Mouse (Mus musculus) liver, embryonic 12.5 days (tissue): ENCODE data around the gene D330020A13Rik. TPM values are rescaled to one million over a fixed set of nuclear protein-coding genes. Genes with fewer than 3 reads are reported as not detected.
A peak's percentile ranks its signal among the peaks of the same experiment; 100 is the strongest.

ENCODE experiments used
- ATAC-seq: fragments of 200-750 bp; cut with Nextera tagmentation; 2 replicates; pipeline ENCODE4 v1.8.0; 2017; ENCODE audit warnings: moderate number of reproducible peaks, mild to moderate bottlenecking, moderate library complexity
- H3K27ac ChIP-seq: fragments of 300-500 bp; sonication (generic); 2 replicates; pipeline ENCODE4 v1.5.1; 2016; ENCODE audit warnings: mild to moderate bottlenecking
- H3K27me3 ChIP-seq: fragments of 300-500 bp; sonication (generic); replicated peaks from 2 replicates; pipeline ENCODE4 v1.6.1; 2016; ENCODE audit warnings: mild to moderate bottlenecking, moderate library complexity
- H3K36me3 ChIP-seq: fragments of 300-500 bp; sonication (generic); 2 replicates; pipeline ENCODE4 v1.6.1; 2016; ENCODE audit warnings: mild to moderate bottlenecking, moderate library complexity
- H3K4me1 ChIP-seq: fragments of 300-500 bp; sonication (generic); 2 replicates; pipeline ENCODE4 v1.6.1; 2016
- H3K4me2 ChIP-seq: fragments of 300-500 bp; sonication (generic); 2 replicates; pipeline ENCODE4 v1.6.1; 2016; ENCODE audit warnings: mild to moderate bottlenecking, moderate library complexity
- H3K4me3 ChIP-seq: fragments of 300-500 bp; sonication (generic); 2 replicates; pipeline ENCODE4 v1.5.1; 2016; ENCODE audit warnings: mild to moderate bottlenecking, moderate library complexity
- H3K9ac ChIP-seq: fragments of 300-500 bp; sonication (generic); 2 replicates; pipeline ENCODE4 v1.6.1; 2016; ENCODE audit warnings: mild to moderate bottlenecking, moderate library complexity
- H3K9me3 ChIP-seq: fragments of 300-500 bp; sonication (generic); replicated peaks from 2 replicates; pipeline ENCODE4 v1.6.1; 2016; ENCODE audit warnings: mild to moderate bottlenecking, moderate library complexity
- WGBS: fragments of 180-500 bp; shearing (Covaris S2); methylation state at CpG from one replicate; pipeline ENCODE4 v1.1.7; 2016; ENCODE audit not compliant: insufficient replicate concordance; 5-methylcytosine and 5-hydroxymethylcytosine counted together
- polyA plus RNA-seq: library from polyadenylated mRNA; unstranded; fragments of >200 nt; fragmentation: Nextera tagmentation; extraction: Ambion mirVana; gene quantifications from 2 replicates; pipeline ENCODE4 v1.2.1, GENCODE M21; 2016

The D330020A13Rik gene
- polyA plus RNA-seq: not detected in 2 replicates

- Histone ChIP-seq H3K27ac (no peak within 1 kb of the TSS), H3K9me3 (no peaks in the 10 kb centered on the region), H3K27me3 (peaks cover 73% of the 10 kb centered on the region), H3K9ac (no peak within 1 kb of the TSS), H3K4me2 (peak within 1 kb of the TSS; percentile 75), H3K36me3 (no peaks in the 10 kb centered on the region), H3K4me3 (peak within 1 kb of the TSS; percentile 49), H3K4me1 (peaks cover 13% of the 10 kb centered on the region)
- WGBS: under 1% methylated on average over 79 of the region's 79 CpGs
- peak; percentile 49 for ATAC-seq
Observed at GRCm38 (mm10) chr6:120294056-120294784, at the start of gene D330020A13Rik, which contains the start of gene B4galnt3. Gene D330020A13Rik (plus strand): TSS chr6:120294364. Gene B4galnt3 (minus strand): TSS chr6:120294559.

- Histone ChIP-seq H3K4me1 (no peaks in the 10 kb centered on the region), H3K4me3 (no peak overlapping the region), H3K36me3 (no peaks in the 10 kb centered on the region), H3K27ac (no peak overlapping the region), H3K4me2 (no peak overlapping the region), H3K9me3 (no peaks in the 10 kb centered on the region), H3K27me3 (no peaks in the 10 kb centered on the region; the same call in none of the 2 replicates), H3K9ac (no peak overlapping the region)
- WGBS: 54% methylated on average over 5 of the region's 5 CpGs
- no peak for ATAC-seq
Observed at GRCm38 (mm10) chr6:120246676-120247075, 47.5 kb upstream of the D330020A13Rik start.

- Histone ChIP-seq H3K9ac (no peak overlapping the region), H3K36me3 (no peaks in the 10 kb centered on the region), H3K9me3 (no peaks in the 10 kb centered on the region), H3K27ac (no peak overlapping the region), H3K27me3 (no peaks in the 10 kb centered on the region; the same call in 1 of the 2 replicates), H3K4me1 (peaks cover 1% of the 10 kb centered on the region; the same call in 1 of the 2 replicates), H3K4me3 (no peak overlapping the region), H3K4me2 (no peak overlapping the region)
- ATAC-seq: no peak
- WGBS: 58% methylated on average over 5 of the region's 5 CpGs
Observed at GRCm38 (mm10) chr6:120249831-120250230, 44.3 kb upstream of the D330020A13Rik start.

GRCm38 (mm10) chr6:120251010-120251409 is 43.2 kb upstream of the D330020A13Rik start:
- Histone ChIP-seq H3K9ac (no peak overlapping the region), H3K4me3 (no peak overlapping the region), H3K9me3 (no peaks in the 10 kb centered on the region), H3K36me3 (no peaks in the 10 kb centered on the region), H3K27me3 (peaks cover under 1% of the 10 kb centered on the region; the same call in 1 of the 2 replicates), H3K4me2 (no peak overlapping the region), H3K27ac (no peak overlapping the region), H3K4me1 (peaks cover 7% of the 10 kb centered on the region; the same call in 1 of the 2 replicates)
- 64% methylated on average over 7 of the region's 7 CpGs for WGBS
- no peak for ATAC-seq

GRCm38 (mm10) chr6:120252741-120253140 is 41.4 kb upstream of the D330020A13Rik start:
- 66% methylated on average over 2 of the region's 2 CpGs for WGBS
- no peak overlapping the region for H3K4me2 ChIP-seq
- H3K4me1 ChIP-seq: peaks cover 7% of the 10 kb centered on the region; the same call in 1 of the 2 replicates
- no peaks in the 10 kb centered on the region for H3K9me3 ChIP-seq
- no peak overlapping the region for H3K4me3 ChIP-seq
- no peak overlapping the region for H3K27ac ChIP-seq
- H3K9ac ChIP-seq: no peak overlapping the region
- H3K27me3 ChIP-seq: peaks cover 6% of the 10 kb centered on the region; the same call in 1 of the 2 replicates
- no peaks in the 10 kb centered on the region for H3K36me3 ChIP-seq
- no peak for ATAC-seq

- H3K27ac ChIP-seq: no peak overlapping the region
- H3K4me1 ChIP-seq: peaks cover 7% of the 10 kb centered on the region; the same call in 1 of the 2 replicates
- no peak overlapping the region for H3K4me2 ChIP-seq
- H3K9ac ChIP-seq: no peak overlapping the region
- ATAC-seq: no peak
- no peak overlapping the region for H3K4me3 ChIP-seq
- H3K36me3 ChIP-seq: no peaks in the 10 kb centered on the region
- no peaks in the 10 kb centered on the region for H3K9me3 ChIP-seq
- H3K27me3 ChIP-seq: peaks cover 6% of the 10 kb centered on the region; the same call in 1 of the 2 replicates
- WGBS: 46% methylated on average over 4 of the region's 4 CpGs
Observed at GRCm38 (mm10) chr6:120254640-120255039, 39.5 kb upstream of the D330020A13Rik start.

GRCm38 (mm10) chr6:120255144-120255543 is 39.0 kb upstream of the D330020A13Rik start:
- Histone ChIP-seq H3K9ac (no peak overlapping the region), H3K9me3 (no peaks in the 10 kb centered on the region), H3K36me3 (no peaks in the 10 kb centered on the region), H3K4me3 (no peak overlapping the region), H3K27me3 (peaks cover 6% of the 10 kb centered on the region; the same call in 1 of the 2 replicates), H3K4me1 (peaks cover 7% of the 10 kb centered on the region; the same call in 1 of the 2 replicates), H3K27ac (no peak overlapping the region), H3K4me2 (no peak overlapping the region)
- WGBS: 50% methylated on average over 4 of the region's 4 CpGs
- ATAC-seq: no peak

- no peak overlapping the region for H3K27ac ChIP-seq
- no peak overlapping the region for H3K4me3 ChIP-seq
- WGBS: 71% methylated on average over 12 of the region's 12 CpGs
- H3K9ac ChIP-seq: no peak overlapping the region
- ATAC-seq: no peak
- H3K9me3 ChIP-seq: no peaks in the 10 kb centered on the region
- H3K4me1 ChIP-seq: peaks cover 7% of the 10 kb centered on the region; the same call in 1 of the 2 replicates
- H3K36me3 ChIP-seq: no peaks in the 10 kb centered on the region
- no peak overlapping the region for H3K4me2 ChIP-seq
- peaks cover 6% of the 10 kb centered on the region; the same call in 1 of the 2 replicates for H3K27me3 ChIP-seq
Observed at GRCm38 (mm10) chr6:120255701-120256100, 38.5 kb upstream of the D330020A13Rik start.

- Histone ChIP-seq H3K4me1 (peaks cover 7% of the 10 kb centered on the region; the same call in 1 of the 2 replicates), H3K36me3 (no peaks in the 10 kb centered on the region), H3K9ac (no peak overlapping the region), H3K4me3 (no peak overlapping the region), H3K9me3 (no peaks in the 10 kb centered on the region), H3K27me3 (peaks cover 6% of the 10 kb centered on the region; the same call in 1 of the 2 replicates), H3K27ac (no peak overlapping the region), H3K4me2 (no peak overlapping the region)
- WGBS: 49% methylated on average over 5 of the region's 5 CpGs
- no peak for ATAC-seq
Observed at GRCm38 (mm10) chr6:120256431-120256935, 37.7 kb upstream of the D330020A13Rik start.

- Histone ChIP-seq H3K4me3 (no peak overlapping the region), H3K27ac (no peak overlapping the region), H3K9me3 (no peaks in the 10 kb centered on the region), H3K36me3 (no peaks in the 10 kb centered on the region), H3K27me3 (peaks cover 15% of the 10 kb centered on the region; the same call in 1 of the 2 replicates), H3K4me2 (no peak overlapping the region), H3K4me1 (peaks cover 7% of the 10 kb centered on the region; the same call in 1 of the 2 replicates), H3K9ac (no peak overlapping the region)
- ATAC-seq: no peak
- 23% methylated on average over 9 of the region's 9 CpGs for WGBS
Observed at GRCm38 (mm10) chr6:120259481-120259880, 34.7 kb upstream of the D330020A13Rik start.

GRCm38 (mm10) chr6:120262886-120263531 is 31.2 kb upstream of the D330020A13Rik start:
- no peak overlapping the region for H3K27ac ChIP-seq
- H3K9ac ChIP-seq: no peak overlapping the region
- peaks cover 23% of the 10 kb centered on the region; the same call in 1 of the 2 replicates for H3K27me3 ChIP-seq
- ATAC-seq: no peak
- no peaks in the 10 kb centered on the region for H3K9me3 ChIP-seq
- H3K36me3 ChIP-seq: no peaks in the 10 kb centered on the region
- 56% methylated on average over 12 of the region's 12 CpGs for WGBS
- no peak overlapping the region for H3K4me3 ChIP-seq
- no peaks in the 10 kb centered on the region for H3K4me1 ChIP-seq
- no peak overlapping the region for H3K4me2 ChIP-seq

GRCm38 (mm10) chr6:120263608-120264007 is 30.6 kb upstream of the D330020A13Rik start:
- Histone ChIP-seq H3K4me2 (no peak overlapping the region), H3K36me3 (no peaks in the 10 kb centered on the region), H3K4me1 (no peaks in the 10 kb centered on the region), H3K27ac (no peak overlapping the region), H3K4me3 (no peak overlapping the region), H3K9ac (no peak overlapping the region), H3K9me3 (no peaks in the 10 kb centered on the region), H3K27me3 (peaks cover 23% of the 10 kb centered on the region; the same call in 1 of the 2 replicates)
- 65% methylated on average over 7 of the region's 7 CpGs for WGBS
- no peak for ATAC-seq
